Mouse (Mus musculus) myocyte (in vitro differentiated cells): Measurements from ENCODE around the gene Mtr. TPM values are rescaled to one million over a fixed set of nuclear protein-coding genes. Genes with fewer than 3 reads are reported as not detected.

ENCODE experiments used
- H3K27me3 ChIP-seq: one replicate; pipeline ENCODE4 v1.6.1; 2011; ENCODE audit not compliant: control insufficient read depth, insufficient read depth, insufficient read length
- H3K36me3 ChIP-seq: one replicate; pipeline ENCODE4 v1.6.1; 2011; ENCODE audit not compliant: control insufficient read depth, insufficient read depth
- H3K4me2 ChIP-seq: one replicate; pipeline ENCODE4 v1.6.1; 2011; ENCODE audit warnings: low read depth, control low read depth
- H3K4me3 ChIP-seq: one replicate; pipeline ENCODE4 v1.5.1; 2011; ENCODE audit warnings: mild to moderate bottlenecking, control low read depth, moderate library complexity
- H3K79me2 ChIP-seq: one replicate; pipeline ENCODE4 v1.6.1; 2011; ENCODE audit not compliant: control insufficient read depth, insufficient read depth
- H3ac ChIP-seq: one replicate; pipeline ENCODE4 v1.6.1; 2011; ENCODE audit not compliant: control insufficient read depth, insufficient read length
- CEBPB ChIP-seq: IDR thresholded peaks from 2 replicates; pipeline ENCODE4 v1.6.1; 2011; ENCODE audit warnings: mild to moderate bottlenecking, moderate library complexity; ENCODE audit not compliant: poor library complexity, insufficient read depth, severe bottlenecking
- E2F4 ChIP-seq: IDR thresholded peaks from one replicate; pipeline ENCODE4 v1.6.1; 2011; ENCODE audit warnings: mild to moderate bottlenecking, control low read depth, moderate library complexity; ENCODE audit not compliant: insufficient read depth
- MAX ChIP-seq: IDR thresholded peaks from one replicate; pipeline ENCODE4 v1.6.1; 2011; ENCODE audit warnings: low read depth, mild to moderate bottlenecking, control low read depth
- MYOD1 ChIP-seq, 3 experiments: IDR thresholded peaks; one replicate each; pipeline ENCODE4 v1.6.1; 2011; ENCODE audit warnings: control low read depth in 2 of 3, low read depth in 2 of 3, mild to moderate bottlenecking in 2 of 3, moderate library complexity in 1 of 3; ENCODE audit not compliant: insufficient read length in 2 of 3, control insufficient read depth in 1 of 3
- MYOG ChIP-seq, 3 experiments: IDR thresholded peaks; one replicate each; pipeline ENCODE4 v1.6.1; 2011; ENCODE audit warnings: control low read depth in 2 of 3, low read depth in 2 of 3, mild to moderate bottlenecking in 2 of 3; ENCODE audit not compliant: insufficient read length in 2 of 3, control insufficient read depth in 1 of 3, insufficient read depth in 1 of 3
- POLR2A ChIP-seq: IDR thresholded peaks from one replicate; pipeline ENCODE4 v1.6.1; 2011; ENCODE audit warnings: low read depth, mild to moderate bottlenecking, control low read depth, moderate library complexity; ENCODE audit not compliant: insufficient read length
- POLR2AphosphoS2 ChIP-seq: IDR thresholded peaks from one replicate; pipeline ENCODE4 v1.6.1; 2011; ENCODE audit warnings: low read depth, control low read depth; ENCODE audit not compliant: insufficient read length
- REST ChIP-seq: IDR thresholded peaks from one replicate; pipeline ENCODE4 v1.6.1; 2011; ENCODE audit warnings: mild to moderate bottlenecking, control low read depth, moderate library complexity; ENCODE audit not compliant: insufficient read depth, insufficient read length
- SRF ChIP-seq: IDR thresholded peaks from one replicate; pipeline ENCODE4 v1.6.1; 2011; ENCODE audit warnings: low read depth; ENCODE audit not compliant: control insufficient read depth, insufficient read length
- TCF12 ChIP-seq: IDR thresholded peaks from one replicate; pipeline ENCODE4 v1.6.1; 2011; ENCODE audit warnings: mild to moderate bottlenecking, control low read depth; ENCODE audit not compliant: poor library complexity, insufficient read depth, severe bottlenecking
- TCF3 ChIP-seq: IDR thresholded peaks from one replicate; pipeline ENCODE4 v1.6.1; 2011; ENCODE audit warnings: low read depth, control low read depth; ENCODE audit not compliant: insufficient read length
- USF1 ChIP-seq: IDR thresholded peaks from one replicate; pipeline ENCODE4 v1.6.1; 2011; ENCODE audit warnings: low read depth, mild to moderate bottlenecking, control low read depth, moderate library complexity
- polyA plus RNA-seq: library from polyadenylated mRNA; unstranded; fragments of >200 nt; fragmentation: generic; extraction: Trizol; gene quantifications from one replicate; pipeline ENCODE4 v1.2.1, GENCODE M21; 2012; ENCODE audit warnings: missing spikeins

Gene Mtr
- polyA plus RNA-seq, 1 experiment: 8.4 TPM

GRCm38 (mm10) chr13:12296701-12297100 is 38.8 kb upstream of the Mtr start:
- no peak for TF ChIP-seq MAX
- no peak for TF ChIP-seq E2F4
- TF ChIP-seq MYOG (IDR thresholded peaks at IDR 0.05; ENCODE audit: control insufficient read depth in 1 of 3, insufficient read depth in 1 of 3, insufficient read length in 2 of 3, low read depth in 2 of 3): no peak
- TF ChIP-seq CEBPB: no peak
- no peak for TF ChIP-seq TCF3
- no peak for TF ChIP-seq POLR2AphosphoS2
- no peak for TF ChIP-seq SRF
- TF ChIP-seq TCF12: no peak
- no peak for TF ChIP-seq REST
- no peak for TF ChIP-seq MYOD1 (IDR thresholded peaks at IDR 0.05; ENCODE audit: control insufficient read depth in 1 of 3, insufficient read length in 2 of 3, low read depth in 2 of 3)
- no peak for TF ChIP-seq POLR2A
- Histone ChIP-seq H3K4me3 (no peak overlapping the region), H3K27me3 (no peaks in the 10 kb centered on the region), H3K4me2 (no peak overlapping the region), H3ac (no peak overlapping the region), H3K36me3 (no peaks in the 10 kb centered on the region), H3K79me2 (no peaks in the 10 kb centered on the region)

GRCm38 (mm10) chr13:12293810-12294209 is 35.9 kb upstream of the Mtr start:
- Histone ChIP-seq H3K4me2 (no peak overlapping the region), H3K79me2 (no peaks in the 10 kb centered on the region), H3K36me3 (no peaks in the 10 kb centered on the region), H3ac (no peak overlapping the region), H3K4me3 (no peak overlapping the region), H3K27me3 (no peaks in the 10 kb centered on the region)
- TF ChIP-seq REST (no peak), USF1 (no peak), CEBPB (no peak), SRF (no peak), MYOD1 (IDR thresholded peaks at IDR 0.05; ENCODE audit: control insufficient read depth in 1 of 3, insufficient read length in 2 of 3, low read depth in 2 of 3) (no peak), POLR2A (no peak), E2F4 (no peak), POLR2AphosphoS2 (no peak), MAX (no peak), TCF3 (no peak), MYOG (IDR thresholded peaks at IDR 0.05; ENCODE audit: control insufficient read depth in 1 of 3, insufficient read depth in 1 of 3, insufficient read length in 2 of 3, low read depth in 2 of 3) (no peak), TCF12 (no peak)

- Histone ChIP-seq H3K79me2 (no peaks in the 10 kb centered on the region), H3K36me3 (no peaks in the 10 kb centered on the region), H3K4me3 (no peak overlapping the region), H3K27me3 (no peaks in the 10 kb centered on the region), H3K4me2 (no peak overlapping the region), H3ac (no peak overlapping the region)
- TF ChIP-seq CEBPB: no peak
- no peak for TF ChIP-seq REST
- no peak for TF ChIP-seq TCF12
Observed at GRCm38 (mm10) chr13:12290700-12291099, 32.8 kb upstream of the Mtr start.

DNA sequence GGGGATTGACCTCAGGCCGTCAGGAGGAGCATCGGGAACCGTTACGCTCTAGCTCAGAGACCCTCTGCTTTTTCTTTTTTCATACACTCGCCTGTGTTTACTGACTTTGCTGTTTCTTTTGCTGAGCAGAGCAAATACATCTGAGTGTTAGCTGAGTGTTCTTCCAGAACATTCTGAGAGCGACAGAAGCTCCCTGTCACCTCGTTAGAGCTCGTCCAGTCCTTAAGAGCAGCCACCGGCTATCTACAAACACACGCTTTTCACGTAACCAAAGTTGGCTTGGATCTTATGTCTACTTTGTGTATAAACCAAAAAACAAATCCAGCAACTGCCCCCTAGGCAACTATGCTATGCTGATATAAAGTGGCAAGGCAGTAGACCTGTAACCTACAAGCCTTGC is 26.6 kb upstream of the Mtr start:
- no peaks in the 10 kb centered on the region for H3K27me3 ChIP-seq
- no peak overlapping the region for H3K4me2 ChIP-seq
- H3K36me3 ChIP-seq: no peaks in the 10 kb centered on the region
- H3ac ChIP-seq: no peak overlapping the region
- H3K4me3 ChIP-seq: no peak overlapping the region
- no peaks in the 10 kb centered on the region for H3K79me2 ChIP-seq
- TF ChIP-seq USF1 (no peak), POLR2A (no peak), TCF3 (no peak), POLR2AphosphoS2 (no peak)

DNA sequence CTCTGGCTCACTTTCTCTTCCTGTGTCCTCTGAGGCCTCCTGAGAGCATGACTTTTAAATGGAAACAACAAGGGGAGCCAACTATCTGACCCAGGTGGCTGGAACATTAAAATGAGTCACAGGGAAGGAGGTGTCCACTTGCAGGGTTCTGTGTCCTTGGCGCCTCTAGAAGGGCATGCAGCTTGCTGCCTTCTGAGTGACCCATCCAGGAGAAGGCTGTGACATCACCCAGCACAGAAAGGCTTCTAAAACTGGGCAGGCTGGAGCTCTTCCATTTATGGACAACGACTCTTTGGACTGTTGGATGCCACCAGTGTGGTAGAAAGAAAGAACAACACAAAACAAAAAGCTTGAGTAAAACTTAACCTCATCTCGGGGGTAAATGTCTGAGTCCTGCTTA is 25.9 kb upstream of the Mtr start:
- H3K36me3 ChIP-seq: no peaks in the 10 kb centered on the region
- no peak overlapping the region for H3K4me3 ChIP-seq
- no peak for TF ChIP-seq POLR2A
- no peak for TF ChIP-seq MAX
- TF ChIP-seq E2F4: no peak
- no peak for TF ChIP-seq SRF
- TF ChIP-seq MYOG (IDR thresholded peaks at IDR 0.05; ENCODE audit: control insufficient read depth in 1 of 3, insufficient read depth in 1 of 3, insufficient read length in 2 of 3, low read depth in 2 of 3): no peak
- TF ChIP-seq TCF3: no peak
- TF ChIP-seq CEBPB: no peak
- no peak for TF ChIP-seq REST
- no peak for TF ChIP-seq TCF12
- no peak for TF ChIP-seq USF1
- TF ChIP-seq POLR2AphosphoS2: no peak
- no peak for TF ChIP-seq MYOD1 (IDR thresholded peaks at IDR 0.05; ENCODE audit: control insufficient read depth in 1 of 3, insufficient read length in 2 of 3, low read depth in 2 of 3)
- no peaks in the 10 kb centered on the region for H3K27me3 ChIP-seq
- H3K79me2 ChIP-seq: no peaks in the 10 kb centered on the region
- H3K4me2 ChIP-seq: no peak overlapping the region
- H3ac ChIP-seq: no peak overlapping the region
